Mouse (Mus musculus) hindbrain, embryonic 15.5 days (tissue): Measurements from ENCODE around the gene Zcchc17. TPM values are rescaled to one million over a fixed set of nuclear protein-coding genes. Genes with fewer than 3 reads are reported as not detected.

Experiments
- ATAC-seq: fragments of 200-750 bp; cut with Nextera tagmentation; 2 replicates; pipeline ENCODE4 v1.8.0; 2017; ENCODE audit warnings: low read depth, moderate number of reproducible peaks, moderate TSS enrichment; ENCODE audit not compliant: low FRiP score
- H3K27ac ChIP-seq: fragments of 300-500 bp; sonication (generic); replicated peaks from 2 replicates; pipeline ENCODE4 v1.5.1; 2015; ENCODE audit warnings: mild to moderate bottlenecking, inconsistent platforms
- H3K27me3 ChIP-seq: fragments of 300-500 bp; sonication (generic); 2 replicates; pipeline ENCODE4 v1.6.1; 2015; ENCODE audit warnings: control low read depth, inconsistent platforms
- H3K36me3 ChIP-seq: fragments of 300-500 bp; sonication (generic); 2 replicates; pipeline ENCODE4 v1.6.1; 2015; ENCODE audit warnings: control low read depth, inconsistent platforms
- H3K4me1 ChIP-seq: fragments of 300-500 bp; sonication (generic); replicated peaks from 2 replicates; pipeline ENCODE4 v1.6.1; 2015; ENCODE audit warnings: control low read depth, inconsistent platforms
- H3K4me2 ChIP-seq: fragments of 300-500 bp; sonication (generic); 2 replicates; pipeline ENCODE4 v1.6.1; 2015; ENCODE audit warnings: moderate library complexity, mild to moderate bottlenecking, inconsistent platforms
- H3K4me3 ChIP-seq: fragments of 300-500 bp; sonication (generic); 2 replicates; pipeline ENCODE4 v1.5.1; 2015; ENCODE audit warnings: mild to moderate bottlenecking, inconsistent platforms
- H3K9ac ChIP-seq: fragments of 300-500 bp; sonication (generic); 2 replicates; pipeline ENCODE4 v1.6.1; 2015; ENCODE audit warnings: inconsistent platforms
- H3K9me3 ChIP-seq: fragments of 300-500 bp; sonication (generic); 2 replicates; pipeline ENCODE4 v1.6.1; 2016; ENCODE audit warnings: control low read depth, inconsistent platforms
- WGBS: fragments of 180-500 bp; shearing (Covaris S2); methylation state at CpG from one replicate; pipeline ENCODE4 v1.1.7; 2015; 5-methylcytosine and 5-hydroxymethylcytosine counted together
- polyA plus RNA-seq: library from polyadenylated mRNA; unstranded; fragments of >200 nt; fragmentation: Nextera tagmentation; extraction: Ambion mirVana; gene quantifications from 2 replicates; pipeline ENCODE4 v1.2.1, GENCODE M21; 2015

Gene Zcchc17
- polyA plus RNA-seq, 1 experiment from 2014 or later, result 85.5 TPM

GRCm38 (mm10) chr4:130315771-130316527 is 43.8 kb downstream of the Zcchc17 start:
- Histone ChIP-seq H3K27ac (0 out of 2 replicates have a peak overlapping the region, but pooled peaks have one; percentile 8), H3K4me3 (no peak overlapping the region), H3K4me2 (no peak overlapping the region), H3K9me3 (no peaks in the 10 kb centered on the region), H3K4me1 (no peaks in the 10 kb centered on the region), H3K27me3 (no peaks in the 10 kb centered on the region), H3K9ac (no peak overlapping the region), H3K36me3 (peaks cover 25% of the 10 kb centered on the region)
- ATAC-seq, result no peak
- WGBS, result 70% methylated on average over 13 of the region's 13 CpGs

GRCm38 (mm10) chr4:130313552-130313951 is 46.2 kb downstream of the Zcchc17 start:
- Histone ChIP-seq H3K4me1 (peaks cover 20% of the 10 kb centered on the region), H3K9ac (no peak overlapping the region), H3K4me3 (no peak overlapping the region), H3K36me3 (peaks cover 21% of the 10 kb centered on the region), H3K4me2 (no peak overlapping the region), H3K9me3 (no peaks in the 10 kb centered on the region), H3K27ac (no peak overlapping the region), H3K27me3 (no peaks in the 10 kb centered on the region)
- no peak for ATAC-seq
- 91% methylated on average over 4 of the region's 4 CpGs for WGBS

GRCm38 (mm10) chr4:130312526-130312925 is 47.2 kb downstream of the Zcchc17 start:
- Histone ChIP-seq H3K27me3 (no peaks in the 10 kb centered on the region), H3K4me2 (no peak overlapping the region), H3K9ac (no peak overlapping the region), H3K9me3 (no peaks in the 10 kb centered on the region), H3K4me3 (no peak overlapping the region), H3K4me1 (peaks cover 25% of the 10 kb centered on the region), H3K27ac (no peak overlapping the region), H3K36me3 (peaks cover 20% of the 10 kb centered on the region)
- ATAC-seq, result no peak
- WGBS, result 97% methylated on average over 3 of the region's 3 CpGs

- peak overlapping the region; percentile 79 for H3K27ac ChIP-seq
- peak; percentile 47; the same call in 1 of the 2 replicates for ATAC-seq
- WGBS, result 39% methylated on average over 8 of the region's 8 CpGs
- 0 out of 2 replicates have a peak, but pooled peaks cover 7% of the 10 kb centered on the region for H3K36me3 ChIP-seq
- H3K4me3 ChIP-seq, result peak overlapping the region; percentile 66
- H3K27me3 ChIP-seq, result peaks cover 7% of the 10 kb centered on the region; the same call in 1 of the 2 replicates
- H3K9ac ChIP-seq, result peak overlapping the region; percentile 81
- H3K4me2 ChIP-seq, result peak overlapping the region; percentile 90
- peaks cover 31% of the 10 kb centered on the region for H3K4me1 ChIP-seq
- H3K9me3 ChIP-seq, result no peaks in the 10 kb centered on the region
These were observed 50.5 kb downstream of the Zcchc17 start for GRCm38 (mm10) chr4:130309254-130309653.

GRCm38 (mm10) chr4:130308231-130309081 is 51.3 kb downstream of the Zcchc17 start, which contains the start of the genes Fabp3 and Gm10570:
TSS of gene Fabp3 (plus strand) at chr4:130308595.
TSS of gene Gm10570 (minus strand) at chr4:130308674.
- peaks cover 31% of the 10 kb centered on the region for H3K4me1 ChIP-seq
- peak within 1 kb of the TSS; percentile 81 for H3K9ac ChIP-seq
- ATAC-seq, result peak; percentile 72
- peak within 1 kb of the TSS; percentile 79 for H3K27ac ChIP-seq
- H3K27me3 ChIP-seq, result peaks cover 7% of the 10 kb centered on the region; the same call in 1 of the 2 replicates
- H3K36me3 ChIP-seq, result 0 out of 2 replicates have a peak, but pooled peaks cover 2% of the 10 kb centered on the region
- no peaks in the 10 kb centered on the region for H3K9me3 ChIP-seq
- under 1% methylated on average over 52 of the region's 52 CpGs for WGBS
- peak within 1 kb of the TSS; percentile 90 for H3K4me2 ChIP-seq
- H3K4me3 ChIP-seq, result peak within 1 kb of the TSS; percentile 66

DNA sequence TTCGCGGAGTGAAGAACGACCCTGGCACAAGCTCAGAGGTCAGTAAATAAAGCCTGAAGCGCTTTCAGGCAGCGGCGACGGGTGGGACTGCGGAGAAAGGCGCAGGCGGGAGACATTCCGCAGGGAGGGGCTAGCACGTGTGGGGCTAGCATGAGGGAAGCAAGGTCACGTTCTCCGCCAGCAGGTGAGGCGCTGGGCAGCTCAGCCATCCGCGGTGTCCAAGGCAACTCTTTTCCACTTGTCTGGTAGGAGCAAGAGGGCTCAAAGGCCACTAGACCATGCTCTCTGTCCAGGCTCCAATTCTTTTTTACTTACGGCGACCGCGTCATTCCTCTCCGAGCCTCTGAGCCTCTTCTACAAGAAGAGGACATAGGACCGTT is 51.9 kb downstream of the Zcchc17 start:
- Histone ChIP-seq H3K4me2 (peak overlapping the region; percentile 90), H3K9me3 (no peaks in the 10 kb centered on the region), H3K4me3 (peak overlapping the region; percentile 66), H3K36me3 (no peaks in the 10 kb centered on the region), H3K9ac (peak overlapping the region; percentile 81), H3K27me3 (peaks cover 7% of the 10 kb centered on the region; the same call in 1 of the 2 replicates), H3K4me1 (peaks cover 31% of the 10 kb centered on the region), H3K27ac (peak overlapping the region; percentile 79)
- ATAC-seq, result 0 out of 2 replicates have a peak, but pooled peaks have one; percentile 4
- WGBS, result under 1% methylated on average over 23 of the region's 23 CpGs

DNA sequence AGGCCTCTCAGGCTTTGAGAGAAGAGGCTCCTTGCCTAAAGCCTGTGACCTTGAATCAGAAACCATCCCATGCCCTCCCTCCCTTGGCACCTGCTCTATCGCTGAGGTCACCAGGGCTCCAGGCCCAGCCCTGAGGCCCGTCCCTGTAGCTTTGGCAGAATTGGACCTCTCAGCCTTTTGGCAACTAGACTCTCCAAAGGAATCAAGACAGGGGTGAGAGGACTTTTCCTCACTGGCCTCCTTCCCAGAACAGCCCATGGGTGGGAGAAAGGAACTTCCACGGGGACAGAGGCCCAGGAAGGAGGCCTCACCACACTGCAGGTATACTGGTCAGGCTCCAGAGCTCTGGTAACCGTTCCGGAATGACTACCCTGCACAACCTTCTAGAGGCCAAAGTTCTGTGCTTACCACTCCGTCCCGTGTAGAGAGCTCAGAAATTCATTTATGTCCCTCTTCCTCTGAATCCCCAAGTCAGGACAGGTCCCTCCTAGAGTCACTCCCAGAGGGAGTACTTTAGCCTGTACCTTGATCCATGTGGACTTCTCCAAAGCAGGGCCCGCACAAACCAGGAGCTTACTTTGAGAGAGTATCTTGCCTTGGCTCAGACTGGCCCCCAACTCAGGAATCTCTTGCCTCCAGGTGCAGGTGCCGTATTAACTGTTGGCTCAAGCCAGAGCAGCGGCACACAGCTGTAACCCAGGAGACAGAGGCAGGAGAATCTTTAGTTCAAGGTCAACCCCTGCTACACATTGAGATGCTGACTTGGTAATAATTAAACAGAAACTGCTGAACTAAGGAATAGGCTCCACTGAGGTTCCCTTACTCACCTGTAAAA is 52.7 kb downstream of the Zcchc17 start:
- Histone ChIP-seq H3K4me1 (peaks cover 31% of the 10 kb centered on the region), H3K9me3 (no peaks in the 10 kb centered on the region), H3K4me3 (peak overlapping the region; percentile 66; the same call in 1 of the 2 replicates), H3K9ac (no peak overlapping the region), H3K4me2 (peak overlapping the region; percentile 90), H3K36me3 (no peaks in the 10 kb centered on the region), H3K27me3 (peaks cover 7% of the 10 kb centered on the region; the same call in 1 of the 2 replicates), H3K27ac (no peak overlapping the region)
- ATAC-seq, result no peak
- WGBS, result 75% methylated on average over 10 of the region's 10 CpGs

DNA sequence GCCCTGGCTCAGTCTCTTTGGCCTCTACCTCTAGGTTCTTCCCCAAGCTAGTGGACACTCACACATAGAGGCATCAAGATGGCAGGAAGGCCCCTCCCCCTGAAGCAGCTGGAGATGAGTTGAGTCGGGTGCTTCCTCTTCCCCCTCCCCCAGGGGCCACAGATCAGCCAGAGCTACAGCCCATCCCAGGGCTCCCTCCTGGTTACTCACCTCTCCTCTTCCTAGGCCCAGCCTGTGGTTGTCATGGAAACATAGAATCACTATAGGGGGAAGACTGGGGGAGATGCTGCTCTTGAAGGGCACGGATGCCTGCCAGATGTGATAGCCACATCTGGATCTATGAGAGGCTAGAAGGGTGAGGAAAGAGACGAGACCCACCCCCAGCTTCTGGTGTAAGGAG is 55.0 kb downstream of the Zcchc17 start:
- Histone ChIP-seq H3K27ac (no peak overlapping the region), H3K4me1 (peaks cover 20% of the 10 kb centered on the region), H3K4me2 (no peak overlapping the region), H3K4me3 (no peak overlapping the region), H3K9ac (no peak overlapping the region), H3K36me3 (no peaks in the 10 kb centered on the region), H3K27me3 (peaks cover 7% of the 10 kb centered on the region; the same call in 1 of the 2 replicates), H3K9me3 (no peaks in the 10 kb centered on the region)
- no peak for ATAC-seq
- 18% methylated on average over 3 of the region's 3 CpGs for WGBS

GRCm38 (mm10) chr4:130302285-130302870 is 57.4 kb downstream of the Zcchc17 start:
- Histone ChIP-seq H3K4me1 (peaks cover 4% of the 10 kb centered on the region), H3K9me3 (no peaks in the 10 kb centered on the region), H3K9ac (no peak overlapping the region), H3K27ac (no peak overlapping the region), H3K36me3 (no peaks in the 10 kb centered on the region), H3K4me3 (no peak overlapping the region), H3K4me2 (no peak overlapping the region), H3K27me3 (peaks cover 7% of the 10 kb centered on the region; the same call in 1 of the 2 replicates)
- ATAC-seq, result no peak
- 54% methylated on average over 12 of the region's 12 CpGs for WGBS

DNA sequence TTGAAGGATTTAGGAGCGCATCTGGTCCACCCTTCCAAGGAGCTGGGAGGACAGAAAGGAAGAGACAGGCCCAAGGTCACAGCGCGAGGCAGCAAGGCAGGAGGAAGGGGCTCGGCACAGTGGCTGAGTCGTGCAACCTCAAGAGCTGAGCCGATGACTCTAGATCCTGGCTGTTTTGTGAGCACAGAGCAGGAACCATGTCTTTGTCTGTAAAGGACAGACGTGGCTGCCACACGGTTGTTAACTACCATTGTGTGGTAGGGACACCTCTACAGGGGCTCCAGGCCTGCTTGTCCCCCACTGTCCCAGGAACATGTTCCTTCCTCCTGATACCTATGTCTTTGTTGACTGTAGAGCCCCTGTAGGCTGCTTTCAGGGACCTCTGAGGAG is 60.1 kb downstream of the Zcchc17 start:
- WGBS, result 60% methylated on average over 8 of the region's 8 CpGs
- Histone ChIP-seq H3K4me2 (no peak overlapping the region), H3K27me3 (no peaks in the 10 kb centered on the region), H3K27ac (no peak overlapping the region), H3K4me3 (no peak overlapping the region), H3K9me3 (no peaks in the 10 kb centered on the region), H3K4me1 (peaks cover under 1% of the 10 kb centered on the region; the same call in 1 of the 2 replicates), H3K9ac (no peak overlapping the region), H3K36me3 (no peaks in the 10 kb centered on the region)
- ATAC-seq, result no peak
